Mouse (Mus musculus): Measurements from ENCODE around the gene Pmm2.

Gene Pmm2

GRCm38 (mm10) chr16:8685087-8685486, 47.6 kb downstream of the Pmm2 start:
- DNase-seq = no peak

- peak; percentile 86 for DNase-seq
Observed at GRCm38 (mm10) chr16:8686121-8686870, 48.8 kb downstream of the Pmm2 start.

- no peak for DNase-seq
Observed at GRCm38 (mm10) chr16:8686871-8687535, 49.5 kb downstream of the Pmm2 start.

- DNase-seq = no peak
Observed at GRCm38 (mm10) chr16:8687559-8688112, 50.2 kb downstream of the Pmm2 start.

DNA sequence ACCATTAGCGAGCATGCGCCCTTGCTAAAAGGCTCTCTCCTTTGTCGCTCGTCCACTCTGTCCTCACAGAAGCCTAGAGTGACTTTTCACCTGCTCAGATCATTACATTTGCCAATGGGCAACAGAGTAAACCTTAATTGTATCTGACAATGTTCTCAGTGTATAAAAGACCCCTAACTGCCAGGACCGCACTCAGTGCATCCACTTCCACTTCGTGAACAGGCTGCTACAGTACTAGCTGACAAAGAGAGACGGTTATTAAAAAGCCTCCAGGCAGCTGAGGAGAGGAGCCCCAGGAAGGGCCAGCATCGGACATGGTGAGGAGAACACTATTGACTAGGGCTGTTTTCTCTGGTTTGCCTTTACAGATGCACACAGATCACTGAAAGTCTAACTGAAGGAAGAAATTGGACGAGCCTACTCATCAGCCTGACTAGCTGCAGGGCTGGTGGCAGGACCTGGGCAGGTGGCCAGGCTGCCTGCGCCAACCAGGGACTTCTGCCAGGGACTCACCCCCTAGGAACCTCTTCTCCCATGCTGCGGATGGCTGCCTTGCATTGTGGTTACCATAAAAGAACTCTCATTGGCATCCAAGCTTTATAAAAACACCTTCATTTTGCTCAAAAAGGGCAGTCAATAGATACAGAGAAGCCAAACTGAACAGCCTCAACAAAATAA, 52.6 kb downstream of the Pmm2 start:
- no peak for DNase-seq

DNA sequence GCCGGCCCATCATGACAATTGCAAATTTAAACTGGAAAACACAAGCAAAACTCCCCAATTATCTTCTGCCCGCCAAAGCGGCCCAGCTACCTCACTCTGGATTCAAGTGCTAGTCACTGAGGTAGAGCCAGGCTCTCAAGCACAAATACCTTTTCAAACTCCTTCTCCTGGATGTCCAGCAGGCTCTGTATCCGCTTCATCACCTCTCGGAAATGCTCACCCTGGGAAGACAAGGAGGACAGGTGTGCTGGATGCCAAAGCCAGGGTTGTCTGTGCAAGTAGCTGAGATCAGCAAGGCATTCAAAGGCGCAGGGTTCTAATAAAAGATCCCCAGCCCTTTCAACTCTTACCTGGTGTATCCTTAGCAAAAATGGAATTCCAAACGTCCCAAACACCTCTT, 53.7 kb downstream of the Pmm2 start:
- DNase-seq = no peak

DNA sequence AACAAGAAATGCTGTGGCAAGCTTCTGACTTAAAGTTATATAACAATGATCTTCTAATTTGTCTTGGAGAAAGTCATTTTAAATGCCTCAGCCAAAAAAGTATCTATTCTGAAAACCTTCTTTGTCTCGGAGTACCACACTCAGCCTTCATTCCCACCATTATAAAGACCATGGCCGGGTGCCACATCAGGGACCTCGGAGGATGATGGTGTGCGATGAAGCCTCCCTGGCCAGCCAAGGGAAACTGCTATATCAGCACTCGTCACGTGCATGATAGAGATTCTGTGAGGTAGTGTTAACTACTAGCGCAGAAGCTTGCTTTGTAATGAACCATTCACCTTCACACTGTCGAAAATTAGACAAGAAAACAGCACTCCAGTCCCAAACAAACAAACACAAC, 62.1 kb downstream of the Pmm2 start:
- no peak for DNase-seq

DNA sequence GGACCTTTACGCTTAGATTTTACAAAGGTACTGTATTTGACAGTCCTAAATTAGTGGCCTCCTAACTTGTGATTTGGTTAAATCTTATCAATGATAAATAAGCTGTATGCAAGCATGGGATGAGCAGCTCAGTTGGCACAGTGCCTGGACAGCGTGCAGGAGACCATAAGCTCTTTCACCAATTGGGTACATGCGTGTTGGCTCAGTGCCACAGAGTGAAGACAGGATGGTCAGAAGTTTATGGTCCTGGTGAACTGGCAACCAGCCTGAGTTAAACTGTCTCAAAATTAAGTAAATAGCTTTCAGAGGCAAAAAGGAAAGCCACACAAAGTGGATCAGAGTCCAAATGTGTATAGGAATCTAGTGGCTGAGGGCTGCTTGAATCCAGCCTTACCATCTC, 63.1 kb downstream of the Pmm2 start:
- DNase-seq = no peak

DNA sequence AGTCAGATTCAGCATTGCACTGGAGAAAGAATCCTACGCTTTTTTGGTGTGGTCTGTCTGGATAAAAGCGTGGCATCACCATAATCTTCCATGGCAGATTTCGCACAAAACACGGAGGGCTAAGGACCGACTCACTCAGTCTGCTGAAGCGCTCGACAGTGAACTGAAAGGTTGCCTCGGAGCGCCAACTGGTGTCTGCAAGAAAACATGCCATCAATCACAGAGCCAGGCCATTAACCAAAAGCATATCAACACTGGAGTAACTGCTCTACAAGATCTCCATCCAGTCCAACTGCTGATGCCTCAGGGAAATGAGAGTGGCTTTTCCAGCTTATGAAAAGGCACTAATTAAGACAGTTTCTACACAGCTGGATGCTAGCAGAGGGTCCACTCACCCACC, 74.5 kb downstream of the Pmm2 start:
- no peak for DNase-seq

All from lung, postnatal 36 days (tissue).